Mouse (Mus musculus) embryonic fibroblast, embryonic 13.5 days (primary cell): ENCODE measurements around the gene Pacrg. TPM values are rescaled to one million over a fixed set of nuclear protein-coding genes. Genes with fewer than 3 reads are reported as not detected.

Experiments used
- H3K27ac ChIP-seq: 2 replicates; pipeline ENCODE4 v1.5.1; 2012; ENCODE audit warnings: low read length, control low read depth, inconsistent platforms; ENCODE audit not compliant: insufficient read depth
- H3K4me1 ChIP-seq: 2 replicates; pipeline ENCODE4 v1.6.1; 2011; ENCODE audit warnings: low read length; ENCODE audit not compliant: control insufficient read depth, insufficient read depth
- H3K4me3 ChIP-seq: 2 replicates; pipeline ENCODE4 v1.5.1; 2011; ENCODE audit warnings: mild to moderate bottlenecking, control low read depth, low read length; ENCODE audit not compliant: insufficient read depth
- CTCF ChIP-seq: IDR thresholded peaks from 2 replicates; pipeline ENCODE4 v1.5.1; 2011; ENCODE audit warnings: mild to moderate bottlenecking, control low read depth, low read length, moderate library complexity, borderline replicate concordance; ENCODE audit not compliant: insufficient read depth
- POLR2A ChIP-seq: IDR thresholded peaks from 2 replicates; pipeline ENCODE4 v1.6.1; 2011; ENCODE audit warnings: low read depth, mild to moderate bottlenecking, control low read depth, low read length, moderate library complexity
- polyA plus RNA-seq: library from polyadenylated mRNA; stranded (reverse); fragments of >200 nt; gene quantifications from 2 replicates; pipeline ENCODE4 v1.2.4, GENCODE M21; 2011; ENCODE audit warnings: low read depth; ENCODE audit not compliant: missing spikeins, insufficient read length

Pacrg gene
- polyA plus RNA-seq, 1 experiment, result 0.58 TPM

DNA sequence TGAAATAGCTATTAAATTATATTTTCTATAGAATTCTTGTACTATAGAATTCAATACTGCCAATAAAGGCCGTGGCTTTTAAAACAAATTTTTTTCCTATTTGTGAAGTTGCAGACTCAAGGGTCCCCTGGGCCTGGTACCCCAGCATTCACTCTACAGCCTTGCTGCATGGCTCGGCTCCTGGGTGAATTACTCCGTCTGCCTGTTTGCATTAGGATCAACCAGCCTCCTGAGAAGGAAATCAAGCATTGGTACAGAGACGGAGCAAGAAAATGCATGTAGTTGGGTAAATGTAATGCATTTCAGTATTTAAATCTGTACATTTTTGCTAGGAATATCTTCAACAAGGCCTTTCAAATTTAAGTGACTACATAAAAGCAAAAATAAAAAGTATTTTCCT is 33.4 kb downstream of the Pacrg start:
- no peak for TF ChIP-seq CTCF
- TF ChIP-seq POLR2A, result no peak
- no peaks in the 10 kb centered on the region for H3K4me1 ChIP-seq
- H3K4me3 ChIP-seq, result no peak overlapping the region
- no peak overlapping the region for H3K27ac ChIP-seq

DNA sequence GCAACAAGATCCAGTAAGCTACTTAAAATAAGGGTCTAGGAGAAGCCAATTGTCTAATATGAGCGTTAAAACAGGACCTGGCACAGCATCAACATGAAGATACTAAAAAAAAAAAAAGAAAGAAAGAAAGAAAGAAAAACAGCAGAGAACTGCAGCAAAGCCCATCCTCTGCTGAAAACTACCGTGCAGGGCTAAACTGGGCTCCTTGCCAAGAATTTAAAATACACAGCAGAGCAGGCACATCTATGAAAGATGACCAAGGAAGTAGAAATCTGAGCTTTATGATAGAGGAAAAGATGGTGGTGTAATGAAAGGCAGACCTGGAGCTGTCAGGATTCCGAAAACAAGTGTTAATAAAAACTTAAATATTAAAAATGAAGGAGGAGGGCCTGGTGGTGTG is 48.5 kb downstream of the Pacrg start:
- TF ChIP-seq POLR2A (no peak), CTCF (no peak)
- Histone ChIP-seq H3K4me1 (no peaks in the 10 kb centered on the region), H3K27ac (no peak overlapping the region), H3K4me3 (no peak overlapping the region)

- no peak for TF ChIP-seq CTCF
- no peak for TF ChIP-seq POLR2A
These were observed 55.6 kb downstream of the Pacrg start for GRCm38 (mm10) chr17:10784401-10784920.

GRCm38 (mm10) chr17:10776503-10776902 is 63.6 kb downstream of the Pacrg start:
- H3K4me3 ChIP-seq, result no peak overlapping the region
- TF ChIP-seq CTCF (no peak), POLR2A (no peak)
- no peak overlapping the region for H3K27ac ChIP-seq
- no peaks in the 10 kb centered on the region for H3K4me1 ChIP-seq

More at GRCm38 (mm10) chr17:10784401-10784920, 55.6 kb downstream of the Pacrg start:
- H3K4me3 ChIP-seq, result no peak overlapping the region
- H3K4me1 ChIP-seq, result no peaks in the 10 kb centered on the region
- H3K27ac ChIP-seq, result no peak overlapping the region

- TF ChIP-seq POLR2A (no peak), CTCF (no peak)
- Histone ChIP-seq H3K4me3 (no peak overlapping the region), H3K27ac (no peak overlapping the region), H3K4me1 (no peaks in the 10 kb centered on the region)
These were observed 65.6 kb downstream of the Pacrg start for GRCm38 (mm10) chr17:10774468-10774867.

GRCm38 (mm10) chr17:10772207-10772606 is 67.9 kb downstream of the Pacrg start:
- H3K4me3 ChIP-seq, result no peak overlapping the region
- no peaks in the 10 kb centered on the region for H3K4me1 ChIP-seq
- TF ChIP-seq CTCF (no peak), POLR2A (no peak)
- H3K27ac ChIP-seq, result no peak overlapping the region

- no peaks in the 10 kb centered on the region for H3K4me1 ChIP-seq
- TF ChIP-seq CTCF (no peak), POLR2A (no peak)
- H3K27ac ChIP-seq, result no peak overlapping the region
- H3K4me3 ChIP-seq, result no peak overlapping the region
These were observed 70.2 kb downstream of the Pacrg start for GRCm38 (mm10) chr17:10769873-10770272.

GRCm38 (mm10) chr17:10766735-10767406 is 73.2 kb downstream of the Pacrg start:
- no peak for TF ChIP-seq CTCF
- no peak for TF ChIP-seq POLR2A
- H3K4me3 ChIP-seq, result no peak overlapping the region
- H3K27ac ChIP-seq, result no peak overlapping the region
- no peaks in the 10 kb centered on the region for H3K4me1 ChIP-seq

DNA sequence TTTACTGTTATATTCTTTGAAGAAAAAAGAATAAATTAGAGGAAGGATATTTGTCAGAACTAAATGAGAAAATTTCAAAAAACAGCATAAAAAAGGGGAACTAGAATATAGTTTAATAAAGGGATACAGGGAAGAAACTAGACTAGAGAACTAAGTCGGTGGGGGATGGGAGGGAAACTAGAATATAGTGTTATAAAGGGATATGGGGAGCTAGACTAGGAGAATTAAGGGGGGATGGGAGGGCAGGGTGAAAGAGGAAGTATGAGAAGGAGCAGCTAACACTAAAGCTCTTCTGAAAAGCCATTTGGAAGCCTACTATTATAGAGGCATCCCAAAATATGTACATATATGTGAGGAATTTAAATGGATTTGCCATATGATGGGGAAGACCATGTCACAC is 75.8 kb downstream of the Pacrg start:
- Histone ChIP-seq H3K27ac (no peak overlapping the region), H3K4me3 (no peak overlapping the region), H3K4me1 (no peaks in the 10 kb centered on the region)
- TF ChIP-seq CTCF, result no peak
- no peak for TF ChIP-seq POLR2A

DNA sequence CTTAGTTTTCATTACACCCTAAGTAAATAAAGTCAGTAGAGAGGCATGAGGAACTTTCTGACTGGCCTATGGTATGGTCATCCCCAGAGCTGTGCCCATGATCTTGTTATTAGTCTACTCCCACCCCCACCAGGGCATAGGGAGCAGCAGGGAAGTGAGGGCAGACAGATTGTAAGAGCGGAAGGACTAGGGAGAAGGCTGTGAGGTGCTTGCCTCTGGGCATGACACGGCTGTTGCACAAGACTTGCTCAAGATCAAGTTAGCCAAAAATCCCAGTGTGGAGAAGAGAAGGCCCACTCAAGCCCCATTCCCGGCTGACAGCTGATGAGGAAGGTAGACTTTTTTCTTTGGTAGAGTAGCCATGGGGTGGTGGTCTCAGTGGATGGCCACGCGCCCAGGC is 82.7 kb downstream of the Pacrg start:
- no peaks in the 10 kb centered on the region for H3K4me1 ChIP-seq
- no peak overlapping the region for H3K4me3 ChIP-seq
- TF ChIP-seq CTCF, result no peak
- TF ChIP-seq POLR2A, result no peak
- H3K27ac ChIP-seq, result no peak overlapping the region
